Mouse (Mus musculus) heart, embryonic 11.5 days (tissue): Measurements from ENCODE around the gene Prkaca. TPM values are rescaled to one million over a fixed set of nuclear protein-coding genes. Genes with fewer than 3 reads are reported as not detected.

Experiments
- ATAC-seq: fragments of 200-750 bp; cut with Nextera tagmentation; replicated peaks from 2 replicates; pipeline ENCODE4 v1.8.0; 2017; ENCODE audit warnings: moderate library complexity; ENCODE audit not compliant: insufficient number of reproducible peaks, low FRiP score, low TSS enrichment
- H3K27ac ChIP-seq: fragments of 300-500 bp; sonication (generic); 2 replicates; pipeline ENCODE4 v1.5.1; 2014; ENCODE audit warnings: mild to moderate bottlenecking, low read depth, low read length
- H3K27me3 ChIP-seq: fragments of 300-500 bp; sonication (generic); 2 replicates; pipeline ENCODE4 v1.6.1; 2014; ENCODE audit warnings: mild to moderate bottlenecking, low read length, mixed read lengths; ENCODE audit not compliant: control insufficient read depth, insufficient read depth
- H3K36me3 ChIP-seq: fragments of 300-500 bp; sonication (generic); 2 replicates; pipeline ENCODE4 v1.6.1; 2014; ENCODE audit warnings: mild to moderate bottlenecking, low read length, moderate library complexity, mixed read lengths; ENCODE audit not compliant: control insufficient read depth, insufficient read depth
- H3K4me1 ChIP-seq: fragments of 300-500 bp; sonication (generic); 2 replicates; pipeline ENCODE4 v1.6.1; 2014; ENCODE audit warnings: low read length; ENCODE audit not compliant: control insufficient read depth, insufficient read depth
- H3K4me2 ChIP-seq: fragments of 300-500 bp; sonication (generic); 2 replicates; pipeline ENCODE4 v1.6.1; 2014; ENCODE audit warnings: mild to moderate bottlenecking, moderate library complexity
- H3K4me3 ChIP-seq: fragments of 300-500 bp; sonication (generic); 2 replicates; pipeline ENCODE4 v1.5.1; 2014; ENCODE audit warnings: low read depth, low read length
- H3K9ac ChIP-seq: fragments of 300-500 bp; sonication (generic); 2 replicates; pipeline ENCODE4 v1.6.1; 2014; ENCODE audit warnings: mild to moderate bottlenecking, low read depth, low read length, moderate library complexity
- H3K9me3 ChIP-seq: fragments of 300-500 bp; sonication (generic); replicated peaks from 2 replicates; pipeline ENCODE4 v1.6.1; 2016; ENCODE audit warnings: low read length; ENCODE audit not compliant: control insufficient read depth
- WGBS: fragments of 180-500 bp; shearing (Covaris S2); extraction: QIAGEN DNeasy Blood & Tissue Kit; methylation state at CpG from one replicate; pipeline ENCODE4 v1.1.7; 2014; ENCODE audit not compliant: insufficient replicate concordance; 5-methylcytosine and 5-hydroxymethylcytosine counted together
- polyA plus RNA-seq: library from polyadenylated mRNA; unstranded; fragments of >200 nt; fragmentation: Nextera tagmentation; extraction: Ambion mirVana; gene quantifications from 2 replicates; pipeline ENCODE4 v1.2.1, GENCODE M21; 2014

Prkaca gene
- polyA plus RNA-seq, 1 experiment from 2014 or later, result 139 TPM

DNA sequence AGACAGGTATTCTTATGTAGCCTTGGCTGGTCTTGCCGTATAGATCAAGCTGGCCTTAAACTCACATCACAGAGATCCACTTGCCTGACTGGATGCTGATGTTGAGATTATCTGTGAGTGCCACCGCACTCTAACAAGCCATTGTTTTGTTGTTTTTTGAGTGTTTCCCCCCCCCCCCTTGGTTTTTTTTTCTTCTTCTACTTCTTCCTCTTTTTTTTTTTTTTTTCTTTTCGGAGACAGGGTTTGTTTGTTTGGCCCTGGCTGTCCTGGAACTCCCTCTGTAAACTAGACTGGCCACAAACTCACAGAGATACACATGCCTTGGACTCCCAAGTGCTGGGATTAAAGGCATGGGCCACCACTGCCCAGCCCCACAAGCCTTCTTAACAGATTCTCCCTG, 21.2 kb downstream of the Prkaca start:
- no peak overlapping the region for H3K9ac ChIP-seq
- ATAC-seq, result no peak
- no peak overlapping the region for H3K4me2 ChIP-seq
- H3K9me3 ChIP-seq, result no peaks in the 10 kb centered on the region
- H3K27ac ChIP-seq, result no peak overlapping the region
- peaks cover 11% of the 10 kb centered on the region for H3K4me1 ChIP-seq
- no peak overlapping the region for H3K4me3 ChIP-seq
- WGBS, result 70% methylated on average over 3 of the region's 3 CpGs
- H3K36me3 ChIP-seq, result peaks cover 12% of the 10 kb centered on the region
- no peaks in the 10 kb centered on the region for H3K27me3 ChIP-seq

DNA sequence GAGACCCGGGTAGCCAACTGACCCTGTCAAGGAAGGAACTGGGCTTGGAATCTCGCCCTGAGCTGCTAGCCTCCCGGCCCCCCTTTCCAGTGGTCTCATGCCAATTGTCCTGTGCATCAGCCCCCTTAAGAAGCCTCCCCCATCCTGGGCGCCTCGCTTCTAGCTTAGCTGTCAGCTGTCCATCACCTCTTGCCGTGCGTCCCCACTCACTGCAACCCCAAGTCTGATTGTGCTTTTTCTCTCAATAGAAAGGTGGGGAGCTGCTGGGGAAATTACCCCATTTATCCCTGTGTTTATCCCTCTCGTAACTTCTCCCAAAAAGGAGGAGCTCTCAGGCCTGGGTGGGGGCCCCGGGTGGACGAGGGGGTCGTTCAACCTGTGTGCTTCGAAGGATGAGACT, 23.2 kb downstream of the Prkaca start:
- ATAC-seq, result no peak
- Histone ChIP-seq H3K4me3 (peak overlapping the region; percentile 83), H3K4me2 (peak overlapping the region; percentile 93), H3K4me1 (peaks cover 18% of the 10 kb centered on the region), H3K9me3 (no peaks in the 10 kb centered on the region), H3K27me3 (peaks cover 6% of the 10 kb centered on the region), H3K36me3 (peaks cover 10% of the 10 kb centered on the region), H3K9ac (peak overlapping the region; percentile 90; the same call in 1 of the 2 replicates), H3K27ac (no peak overlapping the region; the same call in 1 of the 2 replicates)
- 22% methylated on average over 12 of the region's 12 CpGs for WGBS

GRCm38 (mm10) chr8:83996567-83997505, 24.0 kb downstream of the Prkaca start:
- Histone ChIP-seq H3K36me3 (peaks cover 5% of the 10 kb centered on the region), H3K9ac (peak overlapping the region; percentile 90), H3K27me3 (peaks cover 9% of the 10 kb centered on the region), H3K4me1 (peaks cover 21% of the 10 kb centered on the region), H3K9me3 (no peaks in the 10 kb centered on the region), H3K27ac (peak overlapping the region; percentile 97), H3K4me3 (peak overlapping the region; percentile 83), H3K4me2 (peak overlapping the region; percentile 93)
- 1% methylated on average over 45 of the region's 103 CpGs for WGBS
- ATAC-seq, result peak; percentile 81

- Histone ChIP-seq H3K9me3 (no peaks in the 10 kb centered on the region), H3K27me3 (peaks cover 10% of the 10 kb centered on the region), H3K36me3 (peaks cover 5% of the 10 kb centered on the region), H3K4me2 (peak within 1 kb of the TSS; percentile 93), H3K9ac (peak within 1 kb of the TSS; percentile 90), H3K4me1 (peaks cover 21% of the 10 kb centered on the region), H3K27ac (peak within 1 kb of the TSS; percentile 97), H3K4me3 (peak within 1 kb of the TSS; percentile 83)
- no peak for ATAC-seq
- under 1% methylated on average over 54 of the region's 112 CpGs for whole genome bisulfite sequencing
Observed at GRCm38 (mm10) chr8:83997511-83998141, 24.8 kb downstream of the Prkaca start, which contains the start of gene Samd1. Gene Samd1 (plus strand): TSS chr8:83997672.

DNA sequence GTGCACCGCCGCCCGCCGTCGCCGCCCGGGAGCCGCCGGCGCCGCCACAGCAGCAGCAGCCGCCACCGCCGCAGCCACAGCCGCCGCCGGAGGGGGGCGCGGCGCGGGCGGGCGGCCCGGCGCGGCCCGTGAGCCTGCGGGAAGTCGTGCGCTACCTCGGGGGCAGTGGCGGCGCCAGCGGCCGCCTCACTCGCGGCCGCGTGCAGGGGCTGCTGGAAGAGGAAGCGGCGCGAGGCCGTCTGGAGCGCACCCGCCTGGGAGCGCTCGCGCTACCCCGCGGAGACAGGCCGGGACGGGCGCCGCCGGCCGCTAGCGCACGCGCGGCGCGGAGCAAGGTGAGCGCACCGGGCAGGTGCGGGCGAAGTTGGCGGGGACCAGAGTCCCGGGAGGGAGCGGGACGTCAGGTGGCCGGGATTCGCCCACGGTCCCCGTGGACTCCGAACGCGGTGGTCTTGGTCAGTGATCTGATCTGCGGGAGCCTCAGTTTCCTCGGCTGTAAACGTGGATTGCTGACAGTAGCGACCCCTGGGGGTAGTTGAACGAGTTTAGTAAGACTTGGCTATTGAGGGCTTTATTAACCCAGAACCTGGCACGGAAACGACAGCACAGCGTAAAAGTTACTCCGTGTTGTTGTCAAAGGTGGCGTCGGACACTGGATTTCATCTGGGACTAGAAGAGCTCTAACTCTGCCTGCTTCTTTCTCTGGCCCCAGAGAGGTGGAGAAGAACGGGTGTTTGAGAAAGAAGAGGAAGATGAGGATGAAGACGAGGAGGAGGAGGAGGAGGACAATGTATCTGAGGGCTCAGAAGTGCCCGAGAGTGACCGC, 25.7 kb downstream of the Prkaca start:
- WGBS, result under 1% methylated on average over 72 of the region's 92 CpGs
- H3K27me3 ChIP-seq, result peaks cover 10% of the 10 kb centered on the region
- peak overlapping the region; percentile 77 for H3K4me3 ChIP-seq

DNA sequence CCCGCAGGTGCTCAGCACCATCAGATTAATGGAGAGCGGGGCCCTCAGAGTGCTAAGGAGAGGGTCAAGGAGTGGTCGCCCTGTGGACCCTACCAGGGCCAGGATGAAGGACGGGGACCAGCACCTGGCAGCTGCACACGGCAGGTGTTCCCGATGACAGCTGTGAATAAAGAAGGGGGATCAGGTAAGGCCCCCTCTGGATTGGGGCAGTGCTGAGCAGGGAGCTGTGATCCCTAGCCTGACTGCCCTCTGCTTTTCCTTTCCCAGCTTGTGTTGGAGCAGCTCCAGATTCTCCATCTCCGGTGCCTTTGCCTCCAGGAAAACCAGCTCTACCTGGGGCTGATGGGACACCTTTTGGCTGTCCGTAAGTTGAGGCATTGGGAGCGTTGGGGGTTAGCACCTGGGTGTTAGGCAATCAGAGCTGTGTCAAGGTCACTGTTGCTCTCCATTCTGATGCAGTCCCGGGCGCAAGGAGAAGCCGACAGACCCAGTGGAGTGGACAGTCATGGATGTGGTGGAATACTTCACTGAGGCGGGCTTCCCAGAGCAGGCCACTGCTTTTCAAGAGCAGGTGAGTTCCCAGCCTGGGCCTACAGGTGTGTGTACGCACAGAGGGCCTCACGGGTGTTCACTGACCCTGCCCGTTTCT, 26.4 kb downstream of the Prkaca start:
- Histone ChIP-seq H3K36me3 (peaks cover 5% of the 10 kb centered on the region), H3K4me1 (peaks cover 25% of the 10 kb centered on the region), H3K9me3 (no peaks in the 10 kb centered on the region), H3K4me3 (peak overlapping the region; percentile 77), H3K27ac (no peak overlapping the region), H3K9ac (peak overlapping the region; percentile 82), H3K4me2 (peak overlapping the region; percentile 93), H3K27me3 (peaks cover 10% of the 10 kb centered on the region)
- ATAC-seq, result no peak
- WGBS, result 71% methylated on average over 16 of the region's 16 CpGs

More for the DNA sequence above, 25.7 kb downstream of the Prkaca start:
- Histone ChIP-seq H3K9ac (peak overlapping the region; percentile 82), H3K27ac (peak overlapping the region; percentile 76), H3K36me3 (peaks cover 5% of the 10 kb centered on the region), H3K4me1 (peaks cover 23% of the 10 kb centered on the region), H3K9me3 (no peaks in the 10 kb centered on the region), H3K4me2 (peak overlapping the region; percentile 93)
- no peak for ATAC-seq

GRCm38 (mm10) chr8:83999825-84000224, 27.0 kb downstream of the Prkaca start:
- no peak overlapping the region; the same call in 1 of the 2 replicates for H3K4me2 ChIP-seq
- H3K4me3 ChIP-seq, result 0 out of 2 replicates have a peak overlapping the region, but pooled peaks have one; percentile 3
- 91% methylated on average over 2 of the region's 2 CpGs for WGBS
- H3K36me3 ChIP-seq, result peaks cover 4% of the 10 kb centered on the region
- ATAC-seq, result no peak
- no peak overlapping the region for H3K27ac ChIP-seq
- H3K27me3 ChIP-seq, result peaks cover 10% of the 10 kb centered on the region
- H3K9ac ChIP-seq, result no peak overlapping the region
- H3K9me3 ChIP-seq, result no peaks in the 10 kb centered on the region
- peaks cover 27% of the 10 kb centered on the region for H3K4me1 ChIP-seq
